Comparison of ENCODE assay signal across 24 mouse cellular contexts in genomic region chr11:103724331-103724771, GRCm38 (mm10). TPM values are rescaled to one million over a fixed set of nuclear protein-coding genes. Genes with fewer than 3 reads are reported as not detected.
DNase-seq lines count a peak whose midpoint lies in the region; ATAC-seq lines count a peak whose summit lies in the region.
"Had no signal": no experiment of that assay in that cellular context is flagged by ENCODE, and none has a peak within 500 bp of the region (broad histone marks: within the 10 kb centered on the region; RNA-seq: fewer than 3 reads in every experiment).

No protein-coding gene starts in this region.

- H3K4me1 ChIP-seq in forebrain, embryonic 16.5 days (replicated peaks; ENCODE audit: control insufficient read depth, insufficient read depth, low read length), result peaks cover 11% of the 10 kb centered on the region
- no peaks in the 10 kb centered on the region for H3K4me1 ChIP-seq in forebrain, embryonic 11.5 days (replicated peaks; ENCODE audit: control insufficient read depth, insufficient read depth, low read length)
- peaks cover 2% of the 10 kb centered on the region for H3K4me1 ChIP-seq in liver, embryonic 11.5 days (replicated peaks; ENCODE audit: control insufficient read depth, insufficient read depth, low read length)

- no peak overlapping the region for H3K4me3 ChIP-seq in forebrain, embryonic 16.5 days (replicated peaks; ENCODE audit: low read length)
- H3K4me3 ChIP-seq in forebrain, embryonic 11.5 days (ENCODE audit: low read depth, low read length), result no peak overlapping the region
- no peak overlapping the region for H3K4me3 ChIP-seq in liver, embryonic 11.5 days (ENCODE audit: low read depth, low read length)
- H3K4me3 ChIP-seq: embryonic facial prominence, embryonic 13.5 days; hindbrain, embryonic 13.5 days; intestine, embryonic 15.5 days; neural tube, embryonic 12.5 days had no signal

- no peaks in the 10 kb centered on the region for H3K36me3 ChIP-seq in forebrain, embryonic 16.5 days (ENCODE audit: control insufficient read depth, insufficient read depth)
- H3K36me3 ChIP-seq in forebrain, embryonic 11.5 days (ENCODE audit: control insufficient read depth, insufficient read depth, low read length), result no peaks in the 10 kb centered on the region
- H3K36me3 ChIP-seq in liver, embryonic 11.5 days (ENCODE audit: control insufficient read depth, insufficient read depth, low read length), result no peaks in the 10 kb centered on the region
- H3K36me3 ChIP-seq: embryonic facial prominence, embryonic 13.5 days; hindbrain, embryonic 13.5 days; intestine, embryonic 15.5 days; neural tube, embryonic 12.5 days had no signal

- no peak overlapping the region for H3K4me2 ChIP-seq in forebrain, embryonic 16.5 days (ENCODE audit: low read length)
- H3K4me2 ChIP-seq in forebrain, embryonic 11.5 days (ENCODE audit: low read depth, low read length, severe bottlenecking), result no peak overlapping the region
- H3K4me2 ChIP-seq in liver, embryonic 11.5 days, result no peak overlapping the region
- H3K4me2 ChIP-seq: embryonic facial prominence, embryonic 13.5 days; hindbrain, embryonic 13.5 days; intestine, embryonic 15.5 days; neural tube, embryonic 12.5 days had no signal

- no peak overlapping the region for H3K9ac ChIP-seq in forebrain, embryonic 16.5 days (replicated peaks; ENCODE audit: low read depth, low read length)
- no peak overlapping the region for H3K9ac ChIP-seq in forebrain, embryonic 11.5 days (ENCODE audit: low read length)
- H3K9ac ChIP-seq in liver, embryonic 11.5 days (ENCODE audit: low read depth, low read length), result no peak overlapping the region
- H3K9ac ChIP-seq: embryonic facial prominence, embryonic 13.5 days; hindbrain, embryonic 13.5 days; intestine, embryonic 15.5 days; neural tube, embryonic 12.5 days had no signal

- H3K27me3 ChIP-seq in forebrain, embryonic 16.5 days (replicated peaks; ENCODE audit: control insufficient read depth, insufficient read depth, low read length), result no peaks in the 10 kb centered on the region
- H3K27me3 ChIP-seq in forebrain, embryonic 11.5 days (ENCODE audit: control insufficient read depth, insufficient read depth, low read length), result no peaks in the 10 kb centered on the region
- H3K27me3 ChIP-seq in liver, embryonic 11.5 days (replicated peaks; ENCODE audit: control insufficient read depth, insufficient read depth, low read length), result peaks cover 1% of the 10 kb centered on the region; the same call in 1 of the 2 replicates
- H3K27me3 ChIP-seq: hindbrain, embryonic 13.5 days; intestine, embryonic 15.5 days; neural tube, embryonic 12.5 days had no signal

- no peaks in the 10 kb centered on the region for H3K9me3 ChIP-seq in forebrain, embryonic 16.5 days (ENCODE audit: control insufficient read depth, low read length)
- H3K9me3 ChIP-seq in forebrain, embryonic 11.5 days (ENCODE audit: control insufficient read depth, low read length), result no peaks in the 10 kb centered on the region
- no peaks in the 10 kb centered on the region for H3K9me3 ChIP-seq in liver, embryonic 11.5 days (ENCODE audit: control insufficient read depth, low read length)
- H3K9me3 ChIP-seq: hindbrain, embryonic 13.5 days; intestine, embryonic 15.5 days; neural tube, embryonic 12.5 days had no signal

- ATAC-seq in forebrain, embryonic 16.5 days, result peak; percentile 25; the same call in 1 of the 2 replicates
- ATAC-seq in forebrain, embryonic 11.5 days (replicated peaks; ENCODE audit: low FRiP score), result no peak
- no peak for ATAC-seq in liver, embryonic 11.5 days (replicated peaks; ENCODE audit: low FRiP score)
- ATAC-seq: activated CD4-positive, CD25-positive, alpha-beta regulatory T cell, adult 4 months; intestine, embryonic 15.5 days; Patski had no signal

- 65% methylated on average over 11 of the region's 11 CpGs for WGBS in forebrain, embryonic 16.5 days
- WGBS in forebrain, embryonic 11.5 days, result 81% methylated on average over 11 of the region's 11 CpGs
- WGBS in liver, embryonic 11.5 days, result 65% methylated on average over 11 of the region's 11 CpGs

- intact Hi-C loops in left cerebral cortex, postnatal 25 days (cut with DNase I), result no loop called here

- H3K27ac ChIP-seq in forebrain, embryonic 16.5 days (ENCODE audit: low read length), result no peak overlapping the region
- H3K27ac ChIP-seq in forebrain, embryonic 11.5 days (ENCODE audit: low read depth, low read length), result no peak overlapping the region
- H3K27ac ChIP-seq in liver, embryonic 11.5 days (ENCODE audit: low read depth, low read length), result no peak overlapping the region
- H3K27ac ChIP-seq: embryonic facial prominence, embryonic 13.5 days; hindbrain, embryonic 13.5 days; intestine, embryonic 15.5 days; neural tube, embryonic 12.5 days had no signal

- DNase-seq in forebrain, embryonic 11.5 days (ENCODE audit: low spot score), result no peak
- peak; percentile 61 to 62 for DNase-seq in right cerebral cortex, adult 2 months (ENCODE audit: low spot score in 2 of 2)
- no peak for DNase-seq in right cerebral cortex, postnatal 14 days
- peak; percentile 30 to 79 for DNase-seq in left cerebral cortex, postnatal 25 days (ENCODE audit: low spot score in 2 of 2)
- no peak for DNase-seq in liver, embryonic 11.5 days (ENCODE audit: low spot score)
- no peak for DNase-seq in ovary, postnatal 10 days (ENCODE audit: low spot score)
- DNase-seq: adrenal gland, postnatal 14 days; cerebellum, postnatal 36 days; gastrocnemius, postnatal 10 days; heart, adult 18-20 months; kidney, postnatal 4 days; lung, postnatal 10 days; thymus, adult 18-20 months had no signal

RNA-seq across cellular contexts. Expression of gene Wnt9b, which starts 25.3 kb away (rescaled TPM):
- polyA plus RNA-seq in forebrain, embryonic 16.5 days (2015; fragmentation: Nextera tagmentation; extraction: Ambion mirVana), result 0.16 TPM in 1 of 2 replicates, not detected in the other
- 0.49 and 0.87 TPM in 2 replicates for polyA plus RNA-seq in forebrain, embryonic 11.5 days (2014; fragmentation: Nextera tagmentation; extraction: Ambion mirVana)
- under 1 TPM; 0.07 to 0.30 TPM for total RNA-seq in left cerebral cortex, postnatal 25 days (2021)
- 0.19 and 0.34 TPM in 2 replicates for polyA plus RNA-seq in liver, embryonic 11.5 days (2014; fragmentation: Nextera tagmentation; extraction: Ambion mirVana)
- total RNA-seq: megakaryocyte, adult 5-6 weeks had no signal
- polyA plus RNA-seq: activated CD4-positive, CD25-positive, alpha-beta regulatory T cell, adult 4 months; Patski had no signal

RNA-seq across cellular contexts. Expression of gene Gosr2, which starts 26.7 kb away (rescaled TPM):
- polyA plus RNA-seq in forebrain, embryonic 16.5 days (2015; fragmentation: Nextera tagmentation; extraction: Ambion mirVana), result 107 and 113 TPM in 2 replicates
- 86.7 and 94.9 TPM in 2 replicates for polyA plus RNA-seq in forebrain, embryonic 11.5 days (2014; fragmentation: Nextera tagmentation; extraction: Ambion mirVana)
- 10 to 100 TPM; 70.8 to 72.4 TPM for total RNA-seq in left cerebral cortex, postnatal 25 days (2021)
- polyA plus RNA-seq in liver, embryonic 11.5 days (2014; fragmentation: Nextera tagmentation; extraction: Ambion mirVana), result 65.9 and 78.1 TPM in 2 replicates

RNA-seq across cellular contexts. Expression of gene Wnt3, which starts 49.6 kb away (rescaled TPM):
- polyA plus RNA-seq in forebrain, embryonic 16.5 days (2015; fragmentation: Nextera tagmentation; extraction: Ambion mirVana), result 2.1 and 2.9 TPM in 2 replicates
- 5.7 and 6.2 TPM in 2 replicates for polyA plus RNA-seq in forebrain, embryonic 11.5 days (2014; fragmentation: Nextera tagmentation; extraction: Ambion mirVana)
- total RNA-seq in left cerebral cortex, postnatal 25 days (2021), result 1 to 10 TPM in 1 of 2 experiments, under 1 TPM in 1; 0.92 to 1.4 TPM
- polyA plus RNA-seq in liver, embryonic 11.5 days (2014; fragmentation: Nextera tagmentation; extraction: Ambion mirVana), result 0.43 and 0.47 TPM in 2 replicates
- total RNA-seq: heart, adult 18-20 months; megakaryocyte, adult 5-6 weeks had no signal
- polyA plus RNA-seq: heart, embryonic 16.5 days; kidney, embryonic 14.5 days; liver, embryonic 16.5 days; Patski had no signal

Comparison
In these comparisons a context has a peak if more than half of its experiments do, and no peak if none do; other contexts are left out.
1. DNase-seq: peak in right cerebral cortex, adult 2 months (2 of 2) and left cerebral cortex, postnatal 25 days (2 of 2); none in forebrain, embryonic 11.5 days (single experiment), right cerebral cortex, postnatal 14 days (single experiment), liver, embryonic 11.5 days (single experiment) and ovary, postnatal 10 days (single experiment).